Mouse (Mus musculus): ENCODE results near the gene Carmil3.

DNA sequence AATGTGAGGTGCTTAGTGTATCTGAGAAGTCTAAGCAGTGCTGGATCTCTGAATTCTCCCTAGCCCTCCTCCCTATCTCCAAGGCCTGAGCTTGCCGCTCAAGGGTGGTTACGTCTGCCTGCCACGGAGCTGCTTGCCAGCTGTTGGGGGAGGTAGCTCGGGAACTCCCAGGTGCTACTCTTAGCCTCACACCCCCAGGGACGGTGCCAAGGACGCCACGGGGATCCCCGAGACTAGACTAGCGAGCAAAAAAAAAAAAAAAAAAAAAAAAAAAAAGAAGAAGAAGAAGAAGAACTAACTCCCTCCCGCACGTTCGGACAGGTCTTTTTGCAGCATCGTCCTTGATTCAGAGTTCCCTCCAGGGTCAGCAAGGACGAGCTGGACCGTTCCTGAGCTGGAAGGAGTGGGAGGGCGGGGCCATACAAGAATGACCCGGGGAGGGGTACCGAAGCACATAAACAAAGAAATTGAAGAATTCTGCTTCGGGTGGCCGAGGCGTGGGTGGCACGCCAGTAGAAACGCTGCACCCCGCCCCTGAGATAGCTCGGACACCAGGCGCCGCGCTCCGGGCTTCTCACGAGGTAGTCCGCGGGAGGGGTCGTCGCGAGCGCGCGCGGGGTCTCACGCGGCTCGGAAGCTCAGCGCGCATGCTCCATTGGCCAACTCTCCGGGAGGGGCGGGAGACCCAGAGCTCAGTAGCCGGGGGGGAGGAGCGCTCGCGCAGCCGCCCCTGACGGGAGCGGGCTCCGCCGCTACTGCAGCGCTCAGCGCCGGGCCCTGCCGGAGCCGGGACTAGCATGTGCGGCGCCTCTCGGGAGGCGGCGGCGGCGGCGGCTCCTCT, at the start of gene Carmil3:
- TF ChIP-seq HCFC1 (IDR thresholded peaks at IDR 0.05; ENCODE audit: borderline replicate concordance, insufficient read depth, low read length) (no peak), CHD2 (IDR thresholded peaks at IDR 0.05; ENCODE audit: low read depth, low read length) (no peak)

Data from ES-E14 (cell line).